Mouse (Mus musculus): ENCODE data around the gene Slc43a2. TPM values are rescaled to one million over a fixed set of nuclear protein-coding genes. Genes with fewer than 3 reads are reported as not detected.

Gene Slc43a2
- polyA plus RNA-seq, 1 experiment from 2014 or later: 2.7 TPM

GRCm38 (mm10) chr11:75563851-75564548, 32.5 kb downstream of the Slc43a2 start:
- peak overlapping the region; percentile 79 for H3K27ac ChIP-seq (ENCODE audit: low read depth, low read length)
- ATAC-seq (replicated peaks; ENCODE audit: insufficient number of reproducible peaks, low FRiP score, low TSS enrichment): peak; percentile 27; the same call in 1 of the 2 replicates
- H3K27me3 ChIP-seq (ENCODE audit: control insufficient read depth, insufficient read depth, low read length): peaks cover 6% of the 10 kb centered on the region
- WGBS (ENCODE audit: insufficient replicate concordance): 24% methylated on average over 18 of the region's 18 CpGs
- H3K36me3 ChIP-seq (ENCODE audit: control insufficient read depth, insufficient read depth, low read length): no peaks in the 10 kb centered on the region
- no peak overlapping the region for H3K4me3 ChIP-seq (ENCODE audit: low read depth, low read length)
- H3K9me3 ChIP-seq (replicated peaks; ENCODE audit: control insufficient read depth, low read length): no peaks in the 10 kb centered on the region
- H3K4me1 ChIP-seq (ENCODE audit: control insufficient read depth, insufficient read depth, low read length): peaks cover 37% of the 10 kb centered on the region
- H3K9ac ChIP-seq (ENCODE audit: low read depth, low read length): peak overlapping the region; percentile 60
- peak overlapping the region; percentile 42 for H3K4me2 ChIP-seq

GRCm38 (mm10) chr11:75565849-75566248, 34.4 kb downstream of the Slc43a2 start:
- no peaks in the 10 kb centered on the region for H3K9me3 ChIP-seq (replicated peaks; ENCODE audit: control insufficient read depth, low read length)
- no peak overlapping the region for H3K27ac ChIP-seq (ENCODE audit: low read depth, low read length)
- ATAC-seq (replicated peaks; ENCODE audit: insufficient number of reproducible peaks, low FRiP score, low TSS enrichment): no peak
- no peak overlapping the region for H3K4me3 ChIP-seq (ENCODE audit: low read depth, low read length)
- no peaks in the 10 kb centered on the region for H3K36me3 ChIP-seq (ENCODE audit: control insufficient read depth, insufficient read depth, low read length)
- H3K27me3 ChIP-seq (ENCODE audit: control insufficient read depth, insufficient read depth, low read length): peaks cover 12% of the 10 kb centered on the region
- WGBS (ENCODE audit: insufficient replicate concordance): 57% methylated on average over 2 of the region's 2 CpGs
- H3K4me2 ChIP-seq: no peak overlapping the region
- no peak overlapping the region for H3K9ac ChIP-seq (ENCODE audit: low read depth, low read length)
- peaks cover 37% of the 10 kb centered on the region for H3K4me1 ChIP-seq (ENCODE audit: control insufficient read depth, insufficient read depth, low read length)

GRCm38 (mm10) chr11:75566276-75567196, 35.0 kb downstream of the Slc43a2 start:
- no peak overlapping the region for H3K4me3 ChIP-seq (ENCODE audit: low read depth, low read length)
- no peak; the same call in 1 of the 2 replicates for ATAC-seq (replicated peaks; ENCODE audit: insufficient number of reproducible peaks, low FRiP score, low TSS enrichment)
- H3K4me2 ChIP-seq: peak overlapping the region; percentile 5; the same call in 1 of the 2 replicates
- no peaks in the 10 kb centered on the region for H3K9me3 ChIP-seq (replicated peaks; ENCODE audit: control insufficient read depth, low read length)
- H3K27ac ChIP-seq (ENCODE audit: low read depth, low read length): no peak overlapping the region
- peaks cover 37% of the 10 kb centered on the region for H3K4me1 ChIP-seq (ENCODE audit: control insufficient read depth, insufficient read depth, low read length)
- peaks cover 15% of the 10 kb centered on the region for H3K27me3 ChIP-seq (ENCODE audit: control insufficient read depth, insufficient read depth, low read length)
- H3K36me3 ChIP-seq (ENCODE audit: control insufficient read depth, insufficient read depth, low read length): no peaks in the 10 kb centered on the region
- WGBS (ENCODE audit: insufficient replicate concordance): 48% methylated on average over 13 of the region's 13 CpGs
- peak overlapping the region; percentile 44; the same call in 1 of the 2 replicates for H3K9ac ChIP-seq (ENCODE audit: low read depth, low read length)

GRCm38 (mm10) chr11:75567346-75568114, 36.0 kb downstream of the Slc43a2 start:
- Histone ChIP-seq H3K27ac (ENCODE audit: low read depth, low read length) (no peak overlapping the region), H3K4me1 (ENCODE audit: control insufficient read depth, insufficient read depth, low read length) (peaks cover 43% of the 10 kb centered on the region)
- 33% methylated on average over 9 of the region's 9 CpGs for WGBS (ENCODE audit: insufficient replicate concordance)

GRCm38 (mm10) chr11:75568115-75568511, 36.6 kb downstream of the Slc43a2 start:
- H3K4me2 ChIP-seq: no peak overlapping the region
- H3K4me1 ChIP-seq (ENCODE audit: control insufficient read depth, insufficient read depth, low read length): peaks cover 49% of the 10 kb centered on the region
- H3K4me3 ChIP-seq (ENCODE audit: low read depth, low read length): no peak overlapping the region
- H3K9me3 ChIP-seq (replicated peaks; ENCODE audit: control insufficient read depth, low read length): no peaks in the 10 kb centered on the region
- H3K27ac ChIP-seq (ENCODE audit: low read depth, low read length): no peak overlapping the region
- WGBS (ENCODE audit: insufficient replicate concordance): 74% methylated on average over 6 of the region's 6 CpGs
- H3K36me3 ChIP-seq (ENCODE audit: control insufficient read depth, insufficient read depth, low read length): no peaks in the 10 kb centered on the region
- ATAC-seq (replicated peaks; ENCODE audit: insufficient number of reproducible peaks, low FRiP score, low TSS enrichment): no peak
- peaks cover 22% of the 10 kb centered on the region for H3K27me3 ChIP-seq (ENCODE audit: control insufficient read depth, insufficient read depth, low read length)
- no peak overlapping the region for H3K9ac ChIP-seq (ENCODE audit: low read depth, low read length)

More at GRCm38 (mm10) chr11:75567346-75568114, 36.0 kb downstream of the Slc43a2 start:
- H3K27me3 ChIP-seq (ENCODE audit: control insufficient read depth, insufficient read depth, low read length): peaks cover 22% of the 10 kb centered on the region
- no peak overlapping the region for H3K4me3 ChIP-seq (ENCODE audit: low read depth, low read length)
- no peak overlapping the region for H3K9ac ChIP-seq (ENCODE audit: low read depth, low read length)
- H3K4me2 ChIP-seq: 0 out of 2 replicates have a peak overlapping the region, but pooled peaks have one; percentile 5
- H3K9me3 ChIP-seq (replicated peaks; ENCODE audit: control insufficient read depth, low read length): no peaks in the 10 kb centered on the region
- H3K36me3 ChIP-seq (ENCODE audit: control insufficient read depth, insufficient read depth, low read length): no peaks in the 10 kb centered on the region
- no peak for ATAC-seq (replicated peaks; ENCODE audit: insufficient number of reproducible peaks, low FRiP score, low TSS enrichment)

- Histone ChIP-seq H3K4me1 (ENCODE audit: control insufficient read depth, insufficient read depth, low read length) (peaks cover 42% of the 10 kb centered on the region), H3K4me3 (ENCODE audit: low read depth, low read length) (no peak overlapping the region), H3K27me3 (ENCODE audit: control insufficient read depth, insufficient read depth, low read length) (peaks cover 25% of the 10 kb centered on the region), H3K9ac (ENCODE audit: low read depth, low read length) (no peak overlapping the region), H3K27ac (ENCODE audit: low read depth, low read length) (no peak overlapping the region), H3K36me3 (ENCODE audit: control insufficient read depth, insufficient read depth, low read length) (no peaks in the 10 kb centered on the region), H3K4me2 (no peak overlapping the region), H3K9me3 (replicated peaks; ENCODE audit: control insufficient read depth, low read length) (no peaks in the 10 kb centered on the region)
- no peak for ATAC-seq (replicated peaks; ENCODE audit: insufficient number of reproducible peaks, low FRiP score, low TSS enrichment)
- 89% methylated on average over 12 of the region's 12 CpGs for WGBS (ENCODE audit: insufficient replicate concordance)
Observed at GRCm38 (mm10) chr11:75568962-75569361, 37.5 kb downstream of the Slc43a2 start.

- no peak overlapping the region for H3K4me2 ChIP-seq
- H3K4me3 ChIP-seq (ENCODE audit: low read depth, low read length): no peak overlapping the region
- H3K27me3 ChIP-seq (ENCODE audit: control insufficient read depth, insufficient read depth, low read length): peaks cover 27% of the 10 kb centered on the region
- 88% methylated on average over 17 of the region's 17 CpGs for WGBS (ENCODE audit: insufficient replicate concordance)
- H3K36me3 ChIP-seq (ENCODE audit: control insufficient read depth, insufficient read depth, low read length): no peaks in the 10 kb centered on the region
- H3K4me1 ChIP-seq (ENCODE audit: control insufficient read depth, insufficient read depth, low read length): peaks cover 32% of the 10 kb centered on the region
- no peak for ATAC-seq (replicated peaks; ENCODE audit: insufficient number of reproducible peaks, low FRiP score, low TSS enrichment)
- no peak overlapping the region for H3K9ac ChIP-seq (ENCODE audit: low read depth, low read length)
- H3K9me3 ChIP-seq (replicated peaks; ENCODE audit: control insufficient read depth, low read length): no peaks in the 10 kb centered on the region
- H3K27ac ChIP-seq (ENCODE audit: low read depth, low read length): no peak overlapping the region
Observed at GRCm38 (mm10) chr11:75570375-75571125, 39.1 kb downstream of the Slc43a2 start.

All from heart, embryonic 11.5 days (tissue).